Mouse (Mus musculus) neural tube, embryonic 13.5 days (tissue): ENCODE measurements around the gene Klk8. TPM values are rescaled to one million over a fixed set of nuclear protein-coding genes. Genes with fewer than 3 reads are reported as not detected.

Experiments used
- ATAC-seq: fragments of 200-750 bp; cut with Nextera tagmentation; 2 replicates; pipeline ENCODE4 v1.8.0; 2017; ENCODE audit warnings: low read depth, mild to moderate bottlenecking, moderate TSS enrichment, moderate library complexity
- H3K27ac ChIP-seq: fragments of 300-500 bp; sonication (generic); replicated peaks from 2 replicates; pipeline ENCODE4 v1.5.1; 2015; ENCODE audit warnings: moderate library complexity, mild to moderate bottlenecking, inconsistent platforms
- H3K27me3 ChIP-seq: fragments of 300-500 bp; sonication (generic); 2 replicates; pipeline ENCODE4 v1.6.1; 2015; ENCODE audit warnings: mild to moderate bottlenecking, inconsistent platforms
- H3K36me3 ChIP-seq: fragments of 300-500 bp; sonication (generic); 2 replicates; pipeline ENCODE4 v1.6.1; 2015; ENCODE audit warnings: mild to moderate bottlenecking, inconsistent platforms
- H3K4me1 ChIP-seq: fragments of 300-500 bp; sonication (generic); replicated peaks from 2 replicates; pipeline ENCODE4 v1.6.1; 2015; ENCODE audit warnings: inconsistent platforms
- H3K4me2 ChIP-seq: fragments of 300-500 bp; sonication (generic); 2 replicates; pipeline ENCODE4 v1.6.1; 2015; ENCODE audit warnings: inconsistent platforms, mild to moderate bottlenecking, moderate library complexity
- H3K4me3 ChIP-seq: fragments of 300-500 bp; sonication (generic); 2 replicates; pipeline ENCODE4 v1.5.1; 2015; ENCODE audit warnings: mild to moderate bottlenecking, inconsistent platforms
- H3K9ac ChIP-seq: fragments of 300-500 bp; sonication (generic); 2 replicates; pipeline ENCODE4 v1.6.1; 2015; ENCODE audit warnings: moderate library complexity, mild to moderate bottlenecking, inconsistent platforms
- H3K9me3 ChIP-seq: fragments of 300-500 bp; sonication (generic); 2 replicates; pipeline ENCODE4 v1.6.1; 2016; ENCODE audit warnings: inconsistent platforms
- WGBS: fragments of 180-500 bp; shearing (Covaris S2); methylation state at CpG from one replicate; pipeline ENCODE4 v1.1.7; 2015; 5-methylcytosine and 5-hydroxymethylcytosine counted together
- polyA plus RNA-seq: library from polyadenylated mRNA; unstranded; fragments of >200 nt; fragmentation: Nextera tagmentation; extraction: Ambion mirVana; gene quantifications from 2 replicates; pipeline ENCODE4 v1.2.1, GENCODE M21; 2015

The Klk8 gene
- polyA plus RNA-seq, 1 experiment from 2014 or later = 8.3 TPM

DNA sequence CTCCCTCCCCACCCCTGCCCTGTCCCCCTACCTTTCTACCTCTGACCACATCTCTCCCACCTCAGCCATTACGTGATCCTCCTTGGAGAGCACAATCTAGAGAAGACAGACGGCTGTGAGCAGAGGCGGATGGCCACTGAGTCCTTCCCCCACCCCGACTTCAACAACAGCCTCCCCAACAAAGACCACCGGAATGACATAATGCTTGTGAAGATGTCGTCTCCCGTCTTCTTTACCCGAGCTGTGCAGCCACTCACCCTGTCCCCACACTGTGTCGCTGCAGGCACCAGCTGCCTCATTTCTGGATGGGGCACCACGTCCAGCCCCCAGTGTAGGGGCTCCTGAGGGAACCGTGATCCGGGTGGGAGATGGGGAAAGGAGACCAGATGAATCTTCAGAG lies 20.0 kb upstream of the Klk8 start:
- Histone ChIP-seq H3K9ac (no peak overlapping the region), H3K36me3 (no peaks in the 10 kb centered on the region), H3K27ac (no peak overlapping the region), H3K27me3 (no peaks in the 10 kb centered on the region; the same call in 1 of the 2 replicates), H3K4me1 (no peaks in the 10 kb centered on the region), H3K9me3 (no peaks in the 10 kb centered on the region), H3K4me3 (no peak overlapping the region), H3K4me2 (no peak overlapping the region)
- no peak for ATAC-seq
- WGBS = 85% methylated on average over 12 of the region's 12 CpGs

DNA sequence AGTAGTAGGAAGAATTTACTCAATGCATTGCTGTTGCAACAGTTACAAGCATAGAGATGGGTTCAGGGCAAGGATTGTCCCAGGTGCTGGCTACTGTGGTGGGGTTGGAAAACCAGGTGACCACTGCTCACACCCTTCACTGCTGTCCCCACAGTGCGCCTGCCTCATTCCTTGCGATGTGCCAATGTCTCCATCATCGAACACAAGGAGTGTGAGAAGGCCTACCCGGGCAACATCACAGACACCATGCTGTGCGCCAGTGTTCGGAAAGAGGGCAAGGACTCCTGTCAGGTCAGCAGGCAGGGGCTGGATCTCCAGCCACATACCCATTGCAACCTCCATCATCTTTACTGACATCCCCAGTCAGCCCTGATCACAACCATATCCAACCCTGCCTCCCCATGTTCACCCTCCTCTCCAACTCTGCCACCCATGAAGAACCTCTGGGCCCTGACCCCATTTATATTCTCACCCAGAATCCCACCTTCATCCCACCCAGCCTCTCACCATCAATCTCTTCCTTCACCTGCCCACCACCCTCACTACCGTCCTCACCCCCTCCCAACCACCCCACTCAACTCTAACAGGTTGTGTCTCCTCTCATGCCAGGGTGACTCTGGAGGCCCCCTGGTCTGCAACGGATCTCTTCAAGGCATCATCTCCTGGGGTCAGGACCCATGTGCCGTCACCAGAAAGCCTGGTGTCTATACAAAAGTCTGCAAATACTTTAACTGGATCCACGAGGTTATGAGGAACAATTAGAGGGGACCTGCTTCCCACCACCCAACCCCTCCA lies 19.0 kb upstream of the Klk8 start:
- H3K27me3 ChIP-seq = peaks cover 7% of the 10 kb centered on the region
- no peak overlapping the region for H3K4me2 ChIP-seq
- no peaks in the 10 kb centered on the region for H3K36me3 ChIP-seq
- peaks cover 5% of the 10 kb centered on the region; the same call in 1 of the 2 replicates for H3K4me1 ChIP-seq
- no peak overlapping the region for H3K4me3 ChIP-seq
- WGBS = 91% methylated on average over 10 of the region's 10 CpGs
- H3K9ac ChIP-seq = no peak overlapping the region
- no peak for ATAC-seq
- H3K9me3 ChIP-seq = no peaks in the 10 kb centered on the region
- no peak overlapping the region for H3K27ac ChIP-seq

DNA sequence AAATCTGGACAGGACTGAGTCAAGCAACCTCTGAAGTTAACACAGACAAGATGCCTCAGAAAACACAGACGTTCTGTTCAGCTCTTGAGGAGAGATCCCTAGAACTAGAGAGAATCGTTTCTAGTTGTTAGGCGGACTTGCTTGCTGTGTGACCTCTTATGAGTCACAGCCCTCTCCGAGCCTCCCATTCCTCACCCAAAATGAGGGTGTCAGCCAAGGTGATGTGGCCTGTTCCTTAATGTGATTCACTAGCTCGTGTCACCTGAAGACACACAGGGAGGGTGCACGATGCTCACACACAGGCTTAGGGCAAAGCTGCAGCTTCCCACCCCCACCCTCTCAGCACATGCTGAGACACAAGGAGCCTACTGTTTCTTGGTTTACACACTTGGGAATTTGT lies 17.1 kb upstream of the Klk8 start:
- H3K4me1 ChIP-seq = peaks cover 5% of the 10 kb centered on the region; the same call in 1 of the 2 replicates
- H3K27me3 ChIP-seq = peaks cover 9% of the 10 kb centered on the region
- H3K4me2 ChIP-seq = no peak overlapping the region
- H3K4me3 ChIP-seq = no peak overlapping the region
- WGBS = 69% methylated on average over 6 of the region's 6 CpGs
- no peak overlapping the region for H3K9ac ChIP-seq
- no peak overlapping the region for H3K27ac ChIP-seq
- no peaks in the 10 kb centered on the region for H3K9me3 ChIP-seq
- ATAC-seq = no peak
- no peaks in the 10 kb centered on the region for H3K36me3 ChIP-seq

DNA sequence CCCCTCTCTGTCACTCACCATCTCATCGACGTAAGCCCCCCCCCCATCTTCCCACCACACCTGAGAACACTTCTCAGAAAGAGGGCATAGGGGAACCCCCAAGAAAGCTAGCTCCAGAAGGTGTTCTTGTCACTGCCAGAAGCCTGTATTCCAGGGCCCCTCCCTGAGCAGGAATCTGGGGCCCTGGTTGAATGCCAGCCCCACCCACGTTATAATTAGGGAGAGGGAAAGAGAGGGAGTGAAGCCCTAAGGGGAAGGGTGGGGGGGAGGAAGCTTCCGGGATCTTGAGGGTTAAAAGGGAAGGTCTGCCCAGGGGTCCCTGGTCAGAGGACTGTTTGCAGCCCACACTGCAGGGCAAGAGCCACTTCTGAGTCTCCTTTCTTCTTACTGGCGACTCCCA lies 16.6 kb upstream of the Klk8 start, which contains the start of gene Klk10:
TSS of gene Klk10 (plus strand) at position 290 of the 400 bp plus-strand sequence.
- Histone ChIP-seq H3K9ac (no peak within 1 kb of the TSS), H3K9me3 (no peaks in the 10 kb centered on the region), H3K4me1 (peaks cover 5% of the 10 kb centered on the region; the same call in 1 of the 2 replicates), H3K36me3 (no peaks in the 10 kb centered on the region), H3K27me3 (peaks cover 9% of the 10 kb centered on the region), H3K4me3 (no peak within 1 kb of the TSS), H3K27ac (no peak within 1 kb of the TSS), H3K4me2 (no peak within 1 kb of the TSS)
- ATAC-seq = no peak
- 52% methylated on average over 5 of the region's 5 CpGs for WGBS

DNA sequence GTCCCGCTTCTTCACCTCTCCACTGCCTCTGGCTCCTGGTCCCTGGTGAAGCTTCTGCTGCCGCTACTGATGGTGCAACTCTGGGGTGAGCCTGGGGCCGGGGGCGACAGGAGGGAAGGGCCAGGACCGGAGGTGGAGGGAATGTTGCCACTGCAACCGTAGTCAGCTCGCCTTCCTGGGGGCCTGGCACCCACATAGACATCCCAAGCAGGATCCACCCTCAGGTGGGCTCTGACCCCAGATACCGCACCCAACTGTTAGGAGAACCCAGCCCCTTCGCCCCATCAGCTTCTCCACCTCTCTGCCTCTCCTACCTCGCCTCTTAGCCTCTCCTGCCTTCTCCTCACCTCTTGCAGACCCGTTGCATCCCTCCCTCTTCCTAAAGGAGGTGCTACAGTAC lies 15.8 kb upstream of the Klk8 start:
- Histone ChIP-seq H3K4me3 (no peak overlapping the region), H3K27me3 (peaks cover 9% of the 10 kb centered on the region), H3K9me3 (no peaks in the 10 kb centered on the region), H3K9ac (no peak overlapping the region), H3K36me3 (no peaks in the 10 kb centered on the region), H3K4me1 (peaks cover 5% of the 10 kb centered on the region; the same call in 1 of the 2 replicates), H3K27ac (no peak overlapping the region), H3K4me2 (no peak overlapping the region)
- no peak for ATAC-seq
- WGBS = 88% methylated on average over 11 of the region's 11 CpGs

DNA sequence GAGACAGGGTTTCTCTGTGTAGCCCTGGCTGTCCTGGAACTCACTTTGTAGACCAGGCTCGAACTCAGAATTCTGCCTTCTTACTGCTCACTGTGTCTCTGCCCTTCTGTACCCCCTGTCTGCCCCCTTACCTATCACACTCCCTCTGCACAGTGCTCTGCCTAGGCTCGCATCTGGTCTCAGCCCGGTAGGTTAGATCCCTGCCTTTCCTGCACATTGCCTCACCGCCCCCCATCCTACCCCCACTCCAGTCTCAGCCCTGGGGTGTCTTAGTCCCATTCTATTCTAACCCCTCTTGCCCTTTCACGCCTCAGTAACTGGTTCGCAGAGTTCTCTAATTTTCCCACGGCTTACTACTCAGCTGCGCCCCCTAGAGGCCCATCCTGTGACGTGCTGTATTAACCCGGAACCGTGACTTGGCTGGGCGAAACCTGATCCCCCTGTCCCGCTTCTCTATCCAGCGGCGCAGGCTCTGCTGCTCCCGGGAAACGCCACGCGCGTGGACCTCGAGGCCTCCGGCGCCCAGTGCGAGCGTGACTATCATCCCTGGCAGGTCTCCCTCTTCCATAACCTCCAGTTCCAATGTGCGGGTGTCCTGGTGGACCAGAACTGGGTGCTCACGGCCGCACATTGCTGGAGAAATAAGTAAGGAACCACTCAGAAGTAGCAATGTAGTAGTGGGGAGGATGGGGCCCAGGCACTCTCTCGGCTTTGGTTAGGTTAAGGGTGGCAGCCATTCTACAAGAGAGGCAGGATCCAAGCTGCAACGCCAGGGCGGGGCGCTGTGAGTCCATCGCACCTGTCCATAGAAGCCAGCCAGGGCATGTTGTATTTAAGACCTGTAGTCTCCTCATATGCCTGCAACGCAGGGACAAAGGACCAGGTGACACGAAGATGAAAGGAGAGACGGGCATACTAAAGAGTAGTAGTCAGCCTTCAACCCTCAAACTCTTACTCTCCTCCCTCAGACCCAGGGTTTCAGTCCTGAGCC lies 14.8 kb upstream of the Klk8 start:
- Histone ChIP-seq H3K27me3 (peaks cover 9% of the 10 kb centered on the region), H3K4me2 (peak overlapping the region; percentile 63), H3K27ac (no peak overlapping the region), H3K9me3 (no peaks in the 10 kb centered on the region), H3K9ac (peak overlapping the region; percentile 65), H3K36me3 (no peaks in the 10 kb centered on the region), H3K4me1 (peaks cover 5% of the 10 kb centered on the region; the same call in 1 of the 2 replicates), H3K4me3 (peak overlapping the region; percentile 33)
- WGBS = 8% methylated on average over 36 of the region's 36 CpGs
- peak; percentile 84; the same call in 1 of the 2 replicates for ATAC-seq

DNA sequence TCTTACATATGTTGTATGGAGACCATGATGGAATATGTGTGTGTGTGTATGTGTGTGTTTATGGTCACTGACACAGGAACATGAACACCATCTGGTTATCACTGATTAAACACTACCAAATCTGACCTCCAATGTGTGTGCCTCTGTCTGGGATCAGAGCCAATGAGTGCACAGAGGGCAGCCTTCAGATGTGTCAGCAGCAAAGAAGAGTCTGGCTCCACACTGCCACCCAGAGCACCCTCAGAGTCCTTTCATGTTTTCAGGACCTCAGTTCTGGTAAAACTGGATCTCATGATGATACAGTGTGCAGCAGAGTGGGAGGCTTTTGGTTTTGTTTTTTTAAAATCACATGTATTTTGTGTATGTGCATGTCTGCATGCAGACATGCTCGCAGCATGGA lies 12.1 kb upstream of the Klk8 start:
- no peak for ATAC-seq
- H3K27me3 ChIP-seq = peaks cover 9% of the 10 kb centered on the region; the same call in 1 of the 2 replicates
- H3K9me3 ChIP-seq = no peaks in the 10 kb centered on the region
- H3K4me1 ChIP-seq = peaks cover 5% of the 10 kb centered on the region; the same call in 1 of the 2 replicates
- no peak overlapping the region for H3K9ac ChIP-seq
- WGBS = 88% methylated on average over 1 of the region's 1 CpGs
- no peak overlapping the region for H3K4me2 ChIP-seq
- no peak overlapping the region for H3K4me3 ChIP-seq
- no peak overlapping the region for H3K27ac ChIP-seq
- H3K36me3 ChIP-seq = no peaks in the 10 kb centered on the region

DNA sequence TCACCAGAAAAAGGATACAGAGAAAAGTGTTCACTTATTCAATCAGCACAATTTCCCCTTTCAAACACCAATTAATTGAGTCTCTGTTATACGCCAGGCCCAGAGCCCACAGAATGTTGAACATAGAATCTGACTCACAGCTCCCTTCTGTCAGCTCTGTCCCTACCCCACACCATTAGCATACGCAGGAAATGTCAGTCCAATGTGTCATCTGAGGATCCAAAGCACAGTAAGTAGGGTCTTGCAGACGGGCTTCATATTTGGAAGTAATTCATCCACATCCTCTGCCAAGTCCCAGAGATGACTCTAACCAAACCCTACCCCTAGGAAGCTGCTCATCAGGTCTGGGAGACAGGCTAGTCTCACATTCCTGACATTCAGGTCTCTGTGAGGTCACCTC lies 9.3 kb upstream of the Klk8 start:
- no peaks in the 10 kb centered on the region for H3K36me3 ChIP-seq
- peaks cover 5% of the 10 kb centered on the region; the same call in 1 of the 2 replicates for H3K27me3 ChIP-seq
- H3K4me1 ChIP-seq = no peaks in the 10 kb centered on the region
- WGBS = 72% methylated on average over 3 of the region's 3 CpGs
- no peak overlapping the region for H3K4me3 ChIP-seq
- no peak overlapping the region for H3K27ac ChIP-seq
- H3K9me3 ChIP-seq = no peaks in the 10 kb centered on the region
- H3K9ac ChIP-seq = no peak overlapping the region
- ATAC-seq = no peak
- H3K4me2 ChIP-seq = no peak overlapping the region

DNA sequence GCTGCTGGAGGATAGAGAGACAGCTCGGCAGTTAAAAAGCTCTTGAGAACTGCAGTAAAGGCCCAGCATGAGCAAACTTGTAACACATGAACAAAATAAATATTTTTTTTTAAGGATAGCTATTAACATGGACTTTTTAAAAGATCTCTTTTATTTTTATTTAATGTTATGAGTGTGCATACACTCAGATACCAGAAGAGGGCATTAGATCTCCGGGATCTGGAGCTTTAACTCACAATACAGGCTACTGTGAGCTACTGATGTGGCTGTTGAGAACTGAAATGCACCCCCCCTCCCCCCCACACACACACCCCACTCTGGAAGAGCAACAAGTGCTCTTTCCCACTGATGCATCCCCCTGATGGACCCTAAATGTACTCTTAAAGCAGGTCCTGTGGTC lies 8.1 kb upstream of the Klk8 start:
- no peaks in the 10 kb centered on the region for H3K36me3 ChIP-seq
- no peaks in the 10 kb centered on the region for H3K9me3 ChIP-seq
- H3K4me2 ChIP-seq = no peak overlapping the region
- no peak for ATAC-seq
- H3K4me1 ChIP-seq = no peaks in the 10 kb centered on the region
- H3K27me3 ChIP-seq = peaks cover 7% of the 10 kb centered on the region; the same call in 1 of the 2 replicates
- no peak overlapping the region for H3K9ac ChIP-seq
- no peak overlapping the region for H3K27ac ChIP-seq
- no peak overlapping the region for H3K4me3 ChIP-seq
- 82% methylated on average over 2 of the region's 2 CpGs for WGBS

DNA sequence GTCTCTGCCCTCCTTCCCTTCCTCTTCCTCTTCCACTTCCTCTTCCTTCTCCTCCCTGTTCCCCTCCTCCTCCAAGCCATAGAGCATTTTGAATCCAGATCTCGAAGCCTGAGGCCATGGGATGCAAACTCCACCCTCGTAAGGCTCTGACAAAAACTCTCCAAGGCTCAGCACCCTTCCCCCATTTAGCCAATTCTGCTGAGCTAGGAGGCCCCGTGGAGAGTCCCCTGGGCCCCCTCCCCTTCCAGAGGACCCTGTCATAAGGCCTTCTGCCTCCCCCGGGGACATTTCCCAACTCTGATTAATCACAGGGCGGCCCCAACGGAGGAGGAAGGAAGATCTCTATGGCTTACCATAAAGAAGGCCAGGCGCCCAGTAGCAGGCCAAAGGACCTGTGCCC lies 5.8 kb upstream of the Klk8 start, which contains the start of gene Klk9:
TSS of gene Klk9 (plus strand) at position 301 of the 400 bp plus-strand sequence.
- Histone ChIP-seq H3K9me3 (no peaks in the 10 kb centered on the region), H3K4me3 (no peak within 1 kb of the TSS), H3K27ac (no peak within 1 kb of the TSS), H3K9ac (no peak within 1 kb of the TSS), H3K27me3 (peaks cover 27% of the 10 kb centered on the region), H3K4me1 (peaks cover 7% of the 10 kb centered on the region), H3K36me3 (no peaks in the 10 kb centered on the region), H3K4me2 (no peak within 1 kb of the TSS)
- 78% methylated on average over 7 of the region's 7 CpGs for WGBS
- no peak for ATAC-seq

DNA sequence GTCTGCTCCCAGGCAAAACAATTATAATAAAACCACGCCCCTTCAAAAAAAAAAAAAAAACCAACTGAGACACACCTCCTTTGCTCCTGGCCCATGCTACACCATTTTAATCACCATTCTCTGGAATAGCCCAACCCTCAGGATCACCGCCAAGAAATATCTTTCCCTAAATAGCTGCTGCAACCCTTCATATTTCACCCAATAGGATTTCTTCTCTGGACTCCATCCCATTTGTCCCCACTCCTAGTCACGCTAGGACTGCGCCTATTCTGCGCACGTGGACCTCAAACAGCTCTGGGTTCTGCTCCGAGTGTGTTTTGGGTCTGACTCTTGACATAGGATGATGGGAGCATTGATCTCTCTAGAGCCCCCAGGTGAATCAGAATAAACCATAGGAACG lies 1.0 kb upstream of the Klk8 start:
- ATAC-seq = no peak
- Histone ChIP-seq H3K4me3 (peak overlapping the region; percentile 41), H3K4me1 (peaks cover 17% of the 10 kb centered on the region), H3K4me2 (peak overlapping the region; percentile 63), H3K36me3 (no peaks in the 10 kb centered on the region), H3K27me3 (peaks cover 49% of the 10 kb centered on the region), H3K9ac (0 out of 2 replicates have a peak overlapping the region, but pooled peaks have one; percentile 62), H3K9me3 (no peaks in the 10 kb centered on the region), H3K27ac (no peak overlapping the region)
- WGBS = 6% methylated on average over 8 of the region's 8 CpGs
